Mouse (Mus musculus) gastrocnemius, adult 8-10 months (tissue): ENCODE data around the gene Nxpe2. TPM values are rescaled to one million over a fixed set of nuclear protein-coding genes. Genes with fewer than 3 reads are reported as not detected.
"Not testable (repeated sequence)": the region's sequence is repeated elsewhere in the genome, so short reads cannot be mapped to it uniquely, and the experiment has no call there.

Source experiments
- DNase-seq, 2 experiments: peaks; one replicate each; pipeline ENCODE4 v3.0.0; 2022; ENCODE audit warnings: low spot score in 2 of 2
- total RNA-seq, 4 experiments: library from RNA; stranded (reverse); gene quantifications; 2 replicates each; pipeline ENCODE4 v1.2.4; 2022

Nxpe2 gene
- under 1 TPM; 0.34 to 0.52 (median 0.46) TPM for total RNA-seq

DNA sequence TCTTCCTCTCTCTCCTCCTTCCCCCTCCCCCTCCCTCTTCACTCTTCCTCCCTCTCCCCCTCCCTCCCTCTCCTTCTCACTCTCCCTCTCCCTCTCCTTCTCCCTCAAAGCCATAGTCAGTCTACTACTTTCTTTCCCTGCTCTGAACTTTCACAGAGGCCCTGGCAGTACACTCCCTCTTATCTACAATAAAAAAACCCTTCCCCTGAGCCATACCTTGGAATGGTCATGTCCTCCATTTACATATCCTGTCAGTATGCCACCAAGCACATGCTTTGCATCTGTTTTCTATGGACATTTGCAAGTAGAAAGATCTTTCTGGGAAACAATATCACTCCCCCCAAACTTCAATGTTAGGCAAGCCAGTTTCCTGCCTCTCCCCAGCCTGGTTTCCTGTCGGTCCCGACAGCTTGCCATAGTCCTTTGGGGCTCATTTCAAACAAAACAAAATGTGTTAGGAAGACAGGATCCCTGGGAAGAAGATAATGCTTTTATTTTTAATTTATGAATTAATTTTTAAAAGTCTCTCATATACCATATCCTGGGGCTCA, at the start of gene Nxpe2:
Nxpe2 (minus strand) TSS at position 307 of the 551 bp plus-strand sequence.
- no peak for DNase-seq

DNA sequence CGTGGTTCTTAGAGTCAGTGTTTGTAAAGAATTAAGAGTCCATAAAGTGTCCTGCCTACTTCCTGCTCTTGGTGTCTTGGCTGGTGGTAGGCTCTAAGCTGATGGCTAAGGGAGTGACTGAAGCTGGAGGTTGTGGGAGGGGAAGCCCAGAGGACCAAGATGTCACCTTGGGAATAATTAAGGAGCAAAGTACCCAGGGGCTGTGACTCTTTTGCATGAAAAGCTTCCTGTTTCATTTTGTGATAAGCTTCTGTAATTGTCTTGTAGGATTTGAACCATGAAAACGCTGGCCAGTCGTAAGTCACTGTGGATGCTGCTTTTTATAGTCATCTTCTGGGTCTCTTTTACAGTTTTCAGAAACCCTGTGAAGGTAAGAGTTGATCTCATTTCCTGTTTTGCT, 36.7 kb upstream of the Nxpe2 start:
- DNase-seq, result no peak

DNA sequence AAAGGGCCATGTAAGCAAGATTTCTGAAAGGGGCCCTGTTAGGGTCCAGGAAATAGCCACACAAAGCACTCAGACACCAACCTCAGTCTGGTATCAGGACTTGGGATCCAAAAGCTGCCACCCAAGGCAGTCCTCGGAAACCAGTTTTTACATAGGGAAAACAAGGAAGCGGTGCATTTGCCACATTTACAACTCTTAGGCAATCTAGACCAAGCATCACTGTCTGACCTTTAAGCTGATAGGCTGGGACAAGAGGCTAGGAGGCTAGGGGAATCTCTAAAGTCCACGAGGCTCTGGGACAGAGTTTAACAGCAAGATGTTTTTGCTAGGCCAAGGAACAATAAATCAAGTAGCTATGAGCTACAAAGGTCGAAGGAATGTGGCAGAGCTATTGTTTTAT, 35.2 kb upstream of the Nxpe2 start:
- DNase-seq, result no peak

DNA sequence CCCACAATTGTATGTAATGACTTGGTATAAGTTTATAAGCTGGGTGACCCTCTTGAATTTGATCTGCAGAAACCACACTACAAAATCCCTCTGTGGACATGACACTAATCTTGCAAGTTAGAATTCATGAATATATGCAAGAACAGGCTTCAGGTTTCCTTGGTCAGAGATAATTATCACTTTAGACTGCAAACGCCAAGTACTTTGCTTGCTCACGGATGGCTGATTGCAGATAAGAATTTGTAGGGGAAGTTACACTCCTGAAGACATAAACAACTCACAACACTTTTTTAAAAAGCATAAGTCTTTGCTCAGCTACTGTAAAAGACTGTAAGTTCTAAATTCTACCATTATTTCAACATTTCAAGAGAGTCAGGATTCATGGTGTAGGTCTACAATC, 21.1 kb upstream of the Nxpe2 start:
- DNase-seq, result no peak

DNA sequence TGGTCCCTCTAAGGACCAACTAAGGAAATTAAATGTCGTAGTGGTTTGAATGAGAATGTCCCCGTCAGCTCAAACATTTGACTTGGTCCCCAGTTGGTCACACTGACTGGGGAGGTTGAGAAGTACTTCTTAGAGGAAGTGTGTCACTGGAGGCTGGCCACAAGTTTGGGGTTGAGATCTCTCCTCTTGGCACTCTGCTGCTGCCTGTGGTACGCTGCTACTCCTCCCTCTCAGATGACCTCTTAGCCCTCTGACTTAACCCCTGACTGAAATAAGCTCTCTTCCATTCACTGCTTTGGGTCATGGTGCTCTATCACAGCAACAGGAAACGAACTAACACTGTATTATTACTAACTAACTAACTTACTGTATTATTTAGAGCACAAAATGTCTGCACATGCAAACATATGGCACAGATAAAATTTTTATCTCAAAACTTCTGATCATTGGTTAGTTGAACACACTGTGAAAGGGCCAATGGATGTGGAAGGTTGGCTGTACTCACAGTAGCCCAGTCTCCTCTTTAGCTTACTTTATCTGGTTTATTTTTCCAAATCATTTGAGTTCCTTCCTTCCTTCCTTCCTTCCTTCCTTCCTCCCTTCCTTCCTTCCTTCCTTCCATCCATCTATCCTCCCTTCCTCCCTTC, 20.1 kb upstream of the Nxpe2 start:
- DNase-seq, result no peak

DNA sequence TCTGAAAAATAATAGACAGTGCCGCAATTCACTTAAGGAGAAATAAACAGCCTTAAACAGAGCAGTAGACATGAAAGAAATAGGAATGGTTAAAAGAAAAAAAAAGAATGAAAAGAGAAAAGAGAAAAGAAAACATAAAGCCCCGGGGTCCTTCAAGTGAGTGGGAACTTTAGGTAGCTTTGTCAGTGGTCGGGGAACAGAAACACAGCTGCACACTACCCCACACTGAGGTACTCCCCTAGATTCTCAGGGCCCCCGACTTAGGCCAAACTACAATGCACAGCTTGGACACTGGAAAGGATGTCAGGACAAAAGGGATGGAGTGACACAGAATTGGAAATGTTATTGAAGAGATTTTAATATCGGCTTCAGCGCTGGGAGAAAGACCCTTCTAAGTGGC, 9.5 kb upstream of the Nxpe2 start:
- no peak for DNase-seq

DNA sequence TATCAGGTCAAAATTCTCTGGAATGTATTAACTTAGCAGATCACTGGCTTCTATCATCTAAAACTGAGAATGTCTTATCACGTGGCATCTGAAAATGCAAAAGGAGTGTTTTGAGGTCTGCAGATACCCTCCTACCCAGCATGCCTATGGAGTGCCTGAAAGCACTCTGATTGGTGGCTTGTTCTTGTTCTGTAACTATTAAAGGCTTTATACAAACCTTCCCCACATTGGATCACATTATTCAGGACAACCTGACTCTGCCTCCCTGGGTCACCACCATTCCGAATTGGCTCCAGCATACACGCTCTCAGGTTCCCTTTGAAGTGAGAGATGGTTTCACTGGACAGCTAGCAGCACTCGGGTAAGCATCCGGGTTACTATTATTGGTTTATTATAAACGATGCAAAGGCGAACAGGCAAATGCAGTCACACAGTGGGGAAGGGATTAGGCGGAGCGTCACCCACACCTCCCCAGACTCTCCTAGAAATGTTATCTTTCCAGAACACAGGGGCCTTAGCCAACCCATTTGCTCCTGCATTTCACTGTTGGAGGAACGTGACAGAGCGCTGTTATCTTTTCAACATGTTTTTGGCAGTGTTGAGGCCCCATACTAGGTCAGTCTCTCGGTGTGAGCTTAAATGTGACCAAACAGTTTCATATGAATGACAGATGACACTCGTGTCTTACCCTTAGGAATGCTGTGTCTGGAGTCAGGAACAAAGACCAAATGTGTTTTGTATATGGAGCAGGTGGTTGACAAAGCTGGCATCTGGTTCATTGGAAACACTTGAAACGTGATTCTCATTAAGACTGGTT, 8.8 kb upstream of the Nxpe2 start:
- no peak for DNase-seq

DNA sequence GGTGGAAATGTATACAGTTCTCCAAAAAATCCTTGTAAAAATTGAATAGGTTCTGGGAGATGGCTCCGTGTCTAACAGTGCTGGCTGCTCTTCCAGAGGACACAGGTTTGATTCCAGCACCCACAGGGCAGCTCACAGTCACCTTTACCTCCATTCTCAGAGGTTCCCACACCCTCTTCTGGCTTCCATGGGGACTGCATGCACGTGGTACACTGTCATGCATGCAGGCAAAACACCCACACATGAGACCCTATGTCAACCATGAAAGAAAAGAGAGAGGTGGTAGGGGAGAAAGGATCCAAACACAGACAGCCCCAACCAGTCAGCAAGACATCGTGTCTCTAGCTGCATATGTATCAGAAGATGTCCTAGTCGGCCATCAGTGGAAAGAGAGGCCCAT, 7.6 kb upstream of the Nxpe2 start:
- no peak for DNase-seq

DNA sequence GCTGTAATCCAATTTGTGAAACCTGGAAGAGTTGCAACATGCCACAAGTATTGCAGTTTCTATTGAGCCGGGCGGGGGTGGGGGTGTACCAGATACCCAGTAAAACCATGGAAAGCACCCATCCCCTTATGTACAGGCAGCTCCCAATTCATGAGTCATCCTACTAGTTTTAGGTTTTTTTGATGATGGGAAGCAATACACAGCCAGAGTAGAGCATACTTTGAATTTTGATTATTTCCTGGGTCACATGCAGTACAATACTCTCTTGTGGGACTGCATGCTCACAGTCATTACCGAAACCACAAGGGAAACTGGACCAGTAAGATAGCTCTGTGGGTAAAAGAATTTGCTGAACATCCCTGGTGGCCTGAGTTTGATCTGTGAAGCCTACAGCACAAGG, 3.8 kb upstream of the Nxpe2 start:
- no peak for DNase-seq

DNA sequence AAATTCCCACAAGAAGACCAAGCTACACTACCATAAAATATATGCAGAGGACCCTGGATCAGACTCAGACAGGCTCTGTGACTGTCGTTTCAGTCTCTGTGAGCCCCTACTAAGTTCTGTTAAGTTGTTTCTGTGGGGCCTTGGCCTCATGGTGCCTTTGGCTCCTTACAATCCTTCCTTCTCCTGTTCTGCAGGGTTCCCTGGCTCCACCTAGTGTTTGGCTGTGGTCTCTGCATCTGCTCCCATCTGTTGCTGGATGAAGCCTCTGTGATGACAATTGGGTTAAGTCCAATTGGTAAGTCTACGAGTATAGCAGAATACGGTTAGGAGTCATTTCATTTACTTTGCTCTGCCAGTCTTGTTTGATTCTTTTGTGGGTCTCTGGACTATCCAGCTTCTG, 1.5 kb upstream of the Nxpe2 start:
- peak; percentile 66 to 69 for DNase-seq

DNA sequence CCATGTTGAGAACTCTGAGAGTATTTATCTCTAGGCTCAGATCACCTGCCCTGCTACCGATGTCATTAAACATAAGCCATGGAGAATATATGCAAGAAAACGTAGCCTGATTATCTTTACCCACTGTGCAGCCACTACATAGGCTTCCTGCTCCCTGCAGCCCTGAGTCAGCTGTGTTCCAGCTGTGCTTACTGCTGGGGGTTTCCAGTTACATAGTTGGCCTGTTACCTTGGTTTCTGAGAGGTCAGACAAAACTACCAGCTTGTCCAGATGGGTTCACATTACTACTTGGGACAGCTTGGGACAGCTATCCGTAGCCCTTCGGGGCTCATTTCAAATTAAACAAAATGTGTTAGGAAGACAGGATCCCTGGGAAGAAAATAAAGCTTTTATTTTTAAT, 868 bp upstream of the Nxpe2 start:
- DNase-seq, result peak in 1 of 2 experiments; percentile 12

DNA sequence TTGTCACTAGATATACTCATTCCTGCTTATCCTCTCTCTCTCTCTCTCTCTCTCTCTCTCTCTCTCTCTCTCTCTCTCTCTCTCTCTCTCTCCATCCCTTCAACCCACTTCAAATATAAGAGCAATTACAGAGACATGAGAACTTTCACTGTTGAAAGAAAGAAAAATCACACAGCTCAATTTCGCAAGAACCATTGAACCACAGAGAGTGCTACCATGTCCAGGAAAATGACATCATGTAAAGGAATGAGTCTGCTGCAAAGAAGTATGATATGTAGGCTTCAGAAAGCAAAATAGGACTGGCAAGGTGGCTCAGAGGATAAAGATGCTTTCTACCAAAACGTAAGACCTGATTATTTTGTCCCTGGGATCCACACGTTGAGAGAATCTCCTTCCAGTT, 7.4 kb downstream of the Nxpe2 start:
- no peak for DNase-seq

DNA sequence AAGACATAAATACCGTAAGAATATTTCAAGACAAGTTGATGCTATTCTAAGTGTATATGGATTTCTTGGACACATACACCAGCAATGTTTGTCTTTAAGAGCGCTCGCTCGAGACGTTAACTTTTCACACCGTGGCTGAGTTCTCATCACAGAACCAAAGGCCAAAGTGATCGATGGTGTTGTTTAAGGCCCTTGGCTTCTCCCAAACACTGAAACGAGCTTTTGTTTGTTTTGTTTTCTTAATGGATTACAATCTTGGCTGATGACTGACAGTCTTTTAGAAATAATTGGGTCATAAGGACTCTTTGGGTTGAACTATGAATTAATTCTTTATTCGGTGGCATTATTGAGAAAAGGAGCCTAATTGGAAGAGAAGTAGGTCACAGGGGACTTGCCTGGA, 7.8 kb downstream of the Nxpe2 start:
- no peak for DNase-seq

DNA sequence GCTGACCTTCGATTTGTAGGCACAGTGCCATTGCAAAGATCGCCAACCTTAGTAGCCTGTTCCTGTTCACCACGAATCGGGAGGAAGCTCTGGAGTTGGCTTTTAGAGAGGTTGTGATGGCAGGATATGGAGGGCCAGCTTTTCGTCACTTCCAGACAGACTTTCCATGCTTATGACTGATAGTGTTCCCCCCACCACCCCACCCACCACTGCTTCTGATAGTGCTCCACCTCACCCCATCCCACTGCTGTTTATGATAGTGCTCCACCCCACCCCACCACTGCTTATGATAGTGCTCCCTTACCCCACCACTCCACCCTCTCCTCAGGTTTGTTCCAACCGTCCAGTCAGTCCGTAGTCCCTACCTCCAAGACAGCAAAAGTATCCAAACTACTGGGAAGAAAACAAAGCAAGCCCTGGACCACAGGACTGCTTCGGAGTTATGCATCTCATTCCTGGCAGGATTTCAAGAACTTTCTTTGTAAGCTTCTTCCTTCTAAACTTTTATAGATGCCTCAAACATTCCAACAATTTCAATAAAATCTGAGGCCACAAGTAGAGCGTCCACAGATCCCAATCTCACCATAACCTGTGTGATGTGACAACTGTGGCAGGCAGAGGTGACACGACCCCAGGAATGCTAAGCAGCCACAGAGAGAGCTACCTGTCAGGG, 12.4 kb downstream of the Nxpe2 start:
- DNase-seq, result no peak

DNA sequence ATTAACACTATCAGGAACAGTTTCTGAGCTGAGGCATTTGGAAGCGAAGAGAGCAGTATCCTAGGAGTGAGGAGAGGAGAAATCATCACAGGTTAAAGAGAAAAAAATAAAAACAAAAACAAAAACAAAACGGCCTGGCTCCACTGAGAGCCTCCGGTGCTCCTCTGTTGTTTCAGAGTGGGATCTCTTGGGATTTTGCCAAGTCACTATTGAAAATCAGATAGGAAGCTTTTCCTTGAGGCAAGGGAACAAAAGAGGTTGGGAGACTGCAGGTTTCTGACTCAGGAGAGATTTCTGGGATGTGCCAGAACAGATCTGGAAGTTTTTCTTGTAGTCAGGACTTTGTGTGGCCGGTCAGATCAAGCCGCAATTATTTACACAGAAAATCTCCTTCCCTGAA, 13.7 kb downstream of the Nxpe2 start:
- no peak for DNase-seq

DNA sequence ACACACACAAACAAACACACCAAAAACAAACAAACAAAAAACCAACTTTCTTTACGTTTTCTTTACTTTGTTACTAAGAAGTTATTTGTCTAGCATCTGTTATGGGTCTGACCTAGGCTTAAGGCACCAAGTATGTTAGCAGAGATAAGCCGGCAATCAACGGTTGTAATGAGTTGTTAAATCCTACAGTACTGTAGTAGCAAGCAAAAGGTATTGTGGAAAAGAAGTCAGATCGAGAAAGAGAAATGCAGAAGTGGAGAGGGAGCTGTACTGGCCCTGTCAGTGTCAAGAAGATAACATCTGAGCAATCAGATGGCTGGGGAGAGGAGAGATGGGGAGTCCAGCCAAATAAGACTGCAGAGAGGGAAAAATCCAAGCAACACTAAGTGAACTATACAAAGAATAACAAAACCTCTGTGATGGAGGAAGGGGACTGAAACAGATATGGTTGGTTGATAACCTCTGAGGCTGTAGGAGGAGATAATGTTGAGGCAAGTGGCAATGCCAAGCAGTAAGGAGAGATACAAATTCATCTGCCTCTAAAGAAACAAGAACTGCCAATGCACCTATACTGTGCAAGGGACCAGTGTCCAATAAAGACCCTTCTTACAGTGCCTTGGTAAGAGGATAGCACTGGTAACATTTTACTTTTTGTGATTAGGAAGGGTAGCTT, 14.3 kb downstream of the Nxpe2 start:
- no peak for DNase-seq

DNA sequence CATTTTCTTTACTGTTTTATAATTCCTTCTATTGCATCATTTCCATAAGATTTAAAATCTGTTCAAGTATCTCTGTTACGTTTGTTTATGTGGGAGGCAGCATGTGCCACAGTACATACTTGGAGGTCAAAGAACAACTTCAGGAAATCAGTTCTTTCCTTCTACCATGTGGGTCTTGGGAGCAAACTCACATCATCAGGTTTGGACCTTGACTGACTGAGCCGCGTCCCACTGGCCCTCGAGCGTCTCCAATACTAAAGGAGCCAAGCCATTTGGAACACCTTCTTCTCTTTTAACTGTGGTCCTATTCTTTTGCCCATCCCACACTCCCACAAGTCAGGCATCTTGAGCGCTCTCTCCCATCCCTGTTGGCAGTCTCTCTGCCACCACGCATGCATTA, 23.7 kb downstream of the Nxpe2 start:
- no peak for DNase-seq

DNA sequence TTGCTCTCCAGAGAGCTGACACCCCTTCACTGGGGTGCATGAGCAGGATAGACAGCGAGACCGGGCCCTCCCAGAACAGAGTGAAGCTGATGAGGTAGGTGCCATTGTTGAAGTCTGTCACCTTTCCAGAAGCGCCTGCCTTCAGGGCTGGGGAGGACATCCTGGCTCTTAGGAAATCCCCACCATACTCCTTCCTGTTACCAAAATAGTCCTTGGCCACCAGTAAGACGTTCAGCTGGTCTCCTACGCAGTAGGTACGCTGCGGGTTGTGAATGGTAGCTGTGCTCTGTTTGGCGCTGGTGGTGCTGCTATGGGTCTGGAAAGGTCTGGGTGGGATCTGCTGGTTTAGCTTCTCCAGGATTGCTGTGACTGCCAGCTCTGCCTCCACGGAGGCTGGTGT, 26.9 kb downstream of the Nxpe2 start:
- no peak for DNase-seq

DNA sequence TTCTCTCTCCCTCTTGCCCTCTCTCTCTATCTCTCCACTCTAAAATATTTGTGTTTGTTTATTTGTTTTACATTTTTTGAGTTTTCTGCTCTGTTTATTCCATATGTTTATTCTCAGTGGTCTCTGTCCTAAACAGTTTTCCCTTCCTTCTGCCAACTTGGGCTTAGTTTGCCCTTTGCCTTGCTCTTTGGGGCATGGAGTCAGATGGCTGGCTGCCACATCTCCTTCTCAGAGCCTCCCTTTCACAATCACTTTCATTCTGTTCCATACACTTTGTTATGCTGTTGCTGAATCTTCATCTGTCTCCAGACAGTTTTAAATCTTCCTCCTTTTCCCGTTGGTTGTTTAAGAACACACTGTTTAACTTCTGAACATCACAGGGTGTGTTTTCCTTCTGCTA, 37.4 kb downstream of the Nxpe2 start:
- no peak for DNase-seq

DNA sequence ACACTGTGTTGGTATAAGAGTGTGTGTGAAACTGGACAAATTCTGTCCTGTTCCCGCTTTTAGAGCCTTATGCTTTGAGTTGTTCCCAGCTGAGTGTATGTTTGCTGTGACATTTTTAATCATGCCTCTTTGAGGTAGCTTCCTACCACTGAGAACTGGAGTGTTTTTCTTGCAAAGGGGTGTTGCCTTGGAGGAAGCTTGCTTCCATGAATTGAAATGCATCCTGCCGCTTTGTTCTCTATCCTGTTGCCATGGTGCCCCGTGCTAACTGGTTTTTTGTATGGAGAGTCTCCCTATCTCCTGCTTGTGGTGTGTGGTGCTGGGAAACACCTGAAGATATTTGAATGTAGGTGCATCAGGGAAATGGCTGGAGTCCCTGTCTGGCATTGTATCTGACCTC, 39.1 kb downstream of the Nxpe2 start:
- DNase-seq, result no peak

DNA sequence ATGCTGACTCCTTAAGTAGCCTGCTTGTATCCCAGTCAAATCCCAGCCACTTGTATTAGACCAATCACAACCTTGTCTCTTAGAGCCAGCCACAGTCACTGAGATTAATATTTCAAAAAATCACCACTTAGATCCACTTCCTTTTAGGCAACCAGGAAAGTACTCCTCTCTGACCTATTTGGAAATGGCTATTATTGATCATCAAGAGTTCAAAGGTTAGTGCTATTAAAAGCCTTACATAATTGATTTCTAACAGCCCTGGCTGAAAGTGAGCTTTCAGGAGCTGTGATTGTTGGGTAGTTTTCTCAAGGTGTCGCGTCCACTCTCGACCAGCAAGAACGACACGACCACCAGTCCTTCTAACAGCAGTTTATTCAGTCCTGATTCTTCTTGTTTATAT, 42.0 kb downstream of the Nxpe2 start:
- DNase-seq, result no peak

DNA sequence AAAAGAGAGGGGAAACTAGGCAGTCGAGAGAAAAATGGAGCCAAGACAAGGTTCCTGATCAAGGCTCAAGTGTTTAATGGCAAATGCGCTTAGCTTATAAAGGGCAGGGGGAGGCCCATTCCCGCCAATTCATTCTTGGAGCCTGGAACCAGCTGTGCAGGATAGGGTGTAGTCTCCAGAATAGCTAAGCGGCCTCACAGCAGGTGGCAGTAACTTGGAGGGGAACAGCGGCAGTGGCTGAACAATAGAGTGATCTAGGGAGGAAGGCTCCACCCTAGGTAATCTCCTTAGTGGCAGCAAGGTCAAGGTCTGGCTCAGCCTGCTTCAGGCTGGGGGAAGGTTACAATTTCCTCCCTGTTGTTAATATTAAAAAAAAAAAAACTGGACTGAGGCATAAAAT, 49.7 kb downstream of the Nxpe2 start:
- not testable (repeated sequence) for DNase-seq
